Mouse (Mus musculus) splenic B cell, adult 2 months (primary cell): ENCODE data around the gene Mthfr.

Experiments used
- DNase-seq: peaks from one replicate; pipeline ENCODE4 v3.0.0-alpha.2; 2011; ENCODE audit warnings: low read depth, low spot score
- H3K27me3 ChIP-seq: 2 replicates; pipeline ENCODE4 v1.6.1; 2012; ENCODE audit warnings: mild to moderate bottlenecking, low read length, moderate library complexity, mixed read lengths; ENCODE audit not compliant: control insufficient read depth, poor library complexity, insufficient read depth, severe bottlenecking
- H3K36me3 ChIP-seq: 2 replicates; pipeline ENCODE4 v1.6.1; 2012; ENCODE audit warnings: mild to moderate bottlenecking, low read length, moderate library complexity, mixed read lengths; ENCODE audit not compliant: control insufficient read depth, poor library complexity, insufficient read depth, severe bottlenecking

Gene Mthfr

DNA sequence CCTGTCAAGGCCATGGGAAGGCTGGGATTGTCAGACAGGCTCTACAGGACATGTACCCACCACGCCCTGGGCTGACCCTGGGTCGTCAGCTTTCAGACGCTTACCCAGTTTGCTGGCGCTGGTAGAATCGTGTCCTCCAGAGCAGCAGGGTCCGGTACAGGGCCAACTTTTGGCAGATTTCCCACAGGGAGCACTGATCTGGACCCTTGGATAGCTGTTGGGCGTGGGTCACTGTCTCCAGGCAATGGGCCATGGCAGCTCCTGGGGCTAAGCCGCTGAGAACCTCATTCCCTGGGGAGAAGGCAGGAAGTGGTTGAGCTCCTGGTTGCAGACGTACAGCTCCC is 27.5 kb downstream of the Mthfr start:
- no peaks in the 10 kb centered on the region for H3K36me3 ChIP-seq
- peak; percentile 16 for DNase-seq
- no peaks in the 10 kb centered on the region for H3K27me3 ChIP-seq

DNA sequence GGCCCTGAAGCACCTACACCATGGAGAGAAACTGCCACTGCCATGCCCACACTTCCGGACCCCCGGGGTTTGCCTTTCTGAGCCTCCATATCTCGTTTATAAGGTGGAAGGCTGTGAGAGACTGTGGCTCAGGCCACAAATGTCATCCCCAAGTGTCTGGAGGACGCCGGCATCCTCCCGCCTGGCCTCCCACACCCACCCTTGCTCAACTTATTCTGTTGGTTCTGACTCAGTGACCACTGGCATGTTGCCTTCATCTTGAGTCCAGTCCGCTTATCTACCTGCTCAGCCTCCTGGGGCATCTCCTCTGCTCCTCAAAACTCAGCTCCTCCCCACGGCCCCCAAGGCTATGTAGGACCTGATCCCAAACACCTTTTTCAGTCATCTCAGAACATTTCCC is 28.5 kb downstream of the Mthfr start:
- Histone ChIP-seq H3K27me3 (no peaks in the 10 kb centered on the region), H3K36me3 (no peaks in the 10 kb centered on the region)
- DNase-seq = no peak

DNA sequence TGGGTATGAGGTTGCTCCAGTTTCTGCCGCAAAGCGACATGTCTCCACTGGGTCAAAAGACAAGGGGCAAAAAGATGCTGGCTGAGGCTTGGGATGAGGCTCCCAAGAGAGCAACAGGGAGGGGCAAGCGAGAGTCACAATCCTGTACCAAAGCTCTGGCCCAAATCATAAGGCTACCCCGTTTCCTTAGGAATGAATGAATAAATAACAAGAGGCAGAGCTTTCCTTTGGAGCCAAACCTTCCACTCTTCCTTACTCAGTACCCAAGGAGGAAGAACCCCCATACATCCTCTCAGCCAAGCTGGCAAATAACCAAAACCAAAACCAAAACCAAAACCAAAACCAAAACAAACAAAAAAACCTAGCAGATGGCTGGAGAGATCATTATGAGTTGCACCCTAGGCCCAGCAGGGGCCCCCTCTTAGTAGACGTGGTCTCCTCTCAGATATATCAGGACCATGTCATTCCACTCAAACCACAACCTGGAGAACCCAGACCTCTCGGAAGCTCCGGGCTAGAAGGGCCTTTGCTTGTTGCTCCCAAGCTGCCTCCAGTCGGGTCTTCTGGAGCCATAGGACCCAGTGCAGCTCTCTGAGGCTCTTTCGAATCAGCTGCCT is 30.8 kb downstream of the Mthfr start:
- peak; percentile 23 for DNase-seq
- H3K27me3 ChIP-seq = no peaks in the 10 kb centered on the region
- no peaks in the 10 kb centered on the region for H3K36me3 ChIP-seq

DNA sequence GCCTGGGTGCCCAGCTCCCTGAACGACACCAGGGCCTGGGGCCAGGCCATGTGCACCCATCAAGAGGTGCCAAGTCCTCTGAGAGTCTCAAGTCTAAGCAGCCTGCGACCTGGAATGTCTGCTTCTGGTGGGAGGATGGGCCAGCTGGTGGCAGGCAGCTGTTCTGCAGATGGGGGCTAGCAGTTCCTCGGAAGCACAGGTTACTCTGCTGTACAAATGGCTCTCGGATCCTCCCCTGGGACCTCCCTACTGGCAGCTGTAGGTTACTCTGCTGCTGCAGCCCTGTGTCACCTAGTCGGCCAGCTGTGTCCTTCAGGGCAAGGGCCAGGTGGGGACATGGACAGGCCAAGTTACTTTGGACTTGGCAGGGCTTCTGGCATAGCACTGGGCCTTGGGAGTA is 32.6 kb downstream of the Mthfr start:
- no peaks in the 10 kb centered on the region for H3K27me3 ChIP-seq

DNA sequence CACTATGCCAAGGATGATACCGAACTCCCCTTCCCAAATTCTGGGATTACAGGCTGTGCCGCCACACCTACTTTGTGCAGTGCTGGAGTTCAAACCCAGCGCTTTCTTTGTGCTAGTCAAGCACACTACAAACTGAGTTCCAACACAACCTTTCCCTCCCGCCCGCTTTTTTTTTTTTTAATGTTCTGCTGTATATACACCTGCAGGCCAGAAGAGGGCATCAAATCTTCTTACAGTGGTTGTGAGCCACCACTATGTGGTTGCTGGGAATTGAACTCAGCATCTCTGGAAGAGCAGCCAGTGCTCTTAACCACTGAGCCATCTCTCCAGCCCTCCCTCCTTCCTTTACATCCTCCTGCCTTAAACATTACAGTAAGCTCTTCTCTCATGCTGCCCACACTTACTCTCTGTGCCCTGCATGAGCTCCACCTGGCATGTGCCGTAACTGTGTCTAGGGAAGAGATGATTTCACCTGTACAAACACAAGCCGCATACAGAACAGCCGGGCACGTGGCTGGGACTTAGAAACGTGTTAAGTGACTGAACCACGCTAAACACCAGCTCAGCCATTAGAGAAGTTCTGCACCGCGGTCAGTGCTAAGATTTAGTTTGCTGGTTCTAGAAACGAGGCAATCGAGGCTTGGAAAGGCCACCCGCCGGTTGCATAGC is 35.8 kb downstream of the Mthfr start:
- Histone ChIP-seq H3K27me3 (no peaks in the 10 kb centered on the region), H3K36me3 (no peaks in the 10 kb centered on the region; the same call in 1 of the 2 replicates)
- peak; percentile 59 for DNase-seq

More for the DNA sequence above, 32.6 kb downstream of the Mthfr start:
- no peaks in the 10 kb centered on the region for H3K36me3 ChIP-seq
- peak; percentile 18 for DNase-seq

DNA sequence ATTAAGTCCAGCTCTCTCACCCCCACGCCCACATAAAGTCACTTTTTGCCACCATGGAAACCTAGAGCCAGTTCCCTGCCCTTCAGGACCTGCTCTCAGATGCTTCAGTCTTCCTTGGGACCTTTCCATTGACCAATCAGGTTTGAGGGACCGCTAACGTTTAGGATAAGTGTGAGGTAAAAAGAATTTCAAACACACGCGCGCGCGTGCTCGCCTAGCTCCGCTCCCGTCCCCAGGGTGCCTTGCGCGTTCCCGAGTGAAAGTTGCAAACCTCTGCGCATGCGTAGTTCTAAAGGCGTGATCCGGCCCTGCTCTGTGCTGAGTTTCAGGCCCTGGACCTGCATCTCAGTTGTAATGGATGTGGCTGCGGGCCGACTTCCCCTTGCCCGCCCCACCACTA is 36.4 kb downstream of the Mthfr start:
- H3K27me3 ChIP-seq = no peaks in the 10 kb centered on the region
- DNase-seq = peak; percentile 79
- H3K36me3 ChIP-seq = peaks cover 2% of the 10 kb centered on the region

DNA sequence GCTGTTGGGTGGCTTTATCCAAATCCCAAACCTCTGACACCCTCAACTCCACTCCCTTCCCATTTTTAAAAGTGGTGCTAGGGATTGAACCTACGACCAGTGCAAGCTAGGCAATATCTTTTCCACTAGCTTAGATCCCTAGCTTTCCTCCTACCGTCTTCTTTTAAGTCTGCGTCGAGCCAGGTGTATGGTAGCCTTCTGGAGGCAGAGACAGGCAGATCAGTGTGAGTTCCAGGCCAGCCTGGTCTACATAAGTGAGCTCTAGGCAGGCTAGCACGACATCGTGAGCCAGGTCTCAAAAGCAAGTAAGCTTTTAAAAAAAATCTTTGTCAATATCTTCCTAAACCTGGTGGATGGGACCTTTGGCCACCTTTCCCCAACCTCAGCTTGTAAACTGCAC is 37.0 kb downstream of the Mthfr start:
- H3K27me3 ChIP-seq = no peaks in the 10 kb centered on the region

DNA sequence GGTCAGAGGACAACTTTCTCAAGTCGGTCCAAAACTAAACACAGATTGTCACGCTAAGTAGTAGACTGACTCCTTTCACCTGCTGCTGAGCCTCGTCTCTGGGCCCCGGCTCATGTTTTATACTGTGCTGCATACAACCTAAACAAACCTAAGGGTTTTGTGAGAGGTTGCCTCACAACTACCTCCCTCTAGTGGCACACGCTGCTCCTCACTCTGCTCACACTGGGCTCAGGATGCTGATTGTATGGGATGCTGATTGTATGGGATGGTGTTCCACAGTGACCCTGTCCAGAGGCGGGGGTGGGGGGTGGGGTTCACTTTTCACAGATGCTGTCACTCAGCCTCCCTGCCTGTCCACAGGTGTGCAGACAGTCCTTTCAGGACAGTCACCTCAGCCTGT is 40.3 kb downstream of the Mthfr start:
- DNase-seq = no peak
- Histone ChIP-seq H3K27me3 (no peaks in the 10 kb centered on the region), H3K36me3 (peaks cover 2% of the 10 kb centered on the region)

More for the DNA sequence above, 37.0 kb downstream of the Mthfr start:
- H3K36me3 ChIP-seq = peaks cover 2% of the 10 kb centered on the region
- DNase-seq = no peak

DNA sequence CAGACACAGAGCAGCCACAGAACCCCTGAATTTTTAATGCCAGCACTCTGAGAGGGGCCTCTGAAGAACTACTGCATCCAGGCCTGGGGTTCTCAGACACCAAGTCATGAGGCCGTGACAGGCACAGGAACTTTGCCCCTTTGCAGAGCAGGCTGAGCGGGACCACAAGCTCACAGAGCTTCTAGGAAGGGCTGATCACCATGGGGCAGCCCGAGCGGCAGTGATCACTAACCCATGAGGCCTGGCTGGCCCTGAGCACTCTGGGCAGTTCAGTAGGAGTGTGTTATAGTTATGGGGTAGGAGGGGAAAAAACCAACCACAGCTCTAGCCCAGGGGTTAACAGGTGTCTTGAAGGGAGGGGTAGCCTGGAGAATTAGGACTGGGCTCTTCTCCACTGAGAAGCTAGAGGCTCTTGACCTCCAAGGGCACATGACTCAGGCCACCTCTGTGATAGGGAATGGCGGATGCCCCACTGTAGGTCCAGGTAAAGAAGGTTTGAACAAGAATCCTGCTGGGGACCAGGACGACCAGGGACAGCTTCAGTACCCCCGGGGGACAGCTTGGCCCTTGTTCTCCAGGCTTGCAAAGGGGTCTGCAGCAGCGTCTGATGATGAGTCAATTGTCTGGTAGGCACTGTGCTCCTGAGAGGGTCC is 41.2 kb downstream of the Mthfr start:
- H3K36me3 ChIP-seq = peaks cover 2% of the 10 kb centered on the region
- H3K27me3 ChIP-seq = no peaks in the 10 kb centered on the region
- DNase-seq = no peak

DNA sequence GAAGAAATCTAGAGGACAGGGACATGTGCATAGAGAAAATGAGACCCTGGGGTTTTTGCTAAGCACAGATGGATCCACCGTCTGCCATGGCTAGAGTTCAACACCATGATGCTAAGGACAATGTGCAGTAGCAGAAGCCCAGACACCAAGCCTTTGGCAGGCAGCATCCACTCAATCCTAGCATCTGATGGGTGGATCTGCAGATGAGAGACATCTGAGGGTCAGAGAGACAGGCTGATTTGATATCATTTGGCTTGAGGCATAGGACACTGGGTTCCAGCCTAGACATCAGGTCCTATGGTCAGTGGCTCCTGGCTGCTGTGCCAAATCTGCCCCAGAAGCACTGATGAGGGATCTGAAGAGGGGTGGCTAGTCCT is 41.7 kb downstream of the Mthfr start:
- H3K27me3 ChIP-seq = no peaks in the 10 kb centered on the region
- no peak for DNase-seq
- H3K36me3 ChIP-seq = peaks cover 2% of the 10 kb centered on the region

DNA sequence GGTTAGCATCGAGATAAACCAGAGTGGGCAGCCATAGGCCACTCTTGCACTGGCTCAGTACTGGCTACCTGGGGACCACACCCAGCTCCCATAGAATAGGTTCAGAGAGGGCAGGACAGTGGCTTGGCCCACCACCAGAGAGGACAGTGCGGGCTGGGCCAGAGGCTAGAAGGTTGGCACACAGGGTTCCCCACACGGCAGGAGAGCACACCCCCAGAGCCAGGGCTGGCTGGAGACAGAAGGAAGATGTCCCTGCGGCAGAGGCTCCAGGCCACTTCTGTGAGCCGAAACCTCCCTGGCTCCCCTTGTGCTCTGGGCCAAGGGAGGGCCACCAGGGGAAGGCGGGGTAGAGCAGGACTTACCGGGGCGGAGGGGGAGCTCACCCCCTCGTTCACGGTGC is 42.3 kb downstream of the Mthfr start:
- H3K36me3 ChIP-seq = peaks cover 2% of the 10 kb centered on the region
- H3K27me3 ChIP-seq = no peaks in the 10 kb centered on the region
- no peak for DNase-seq

DNA sequence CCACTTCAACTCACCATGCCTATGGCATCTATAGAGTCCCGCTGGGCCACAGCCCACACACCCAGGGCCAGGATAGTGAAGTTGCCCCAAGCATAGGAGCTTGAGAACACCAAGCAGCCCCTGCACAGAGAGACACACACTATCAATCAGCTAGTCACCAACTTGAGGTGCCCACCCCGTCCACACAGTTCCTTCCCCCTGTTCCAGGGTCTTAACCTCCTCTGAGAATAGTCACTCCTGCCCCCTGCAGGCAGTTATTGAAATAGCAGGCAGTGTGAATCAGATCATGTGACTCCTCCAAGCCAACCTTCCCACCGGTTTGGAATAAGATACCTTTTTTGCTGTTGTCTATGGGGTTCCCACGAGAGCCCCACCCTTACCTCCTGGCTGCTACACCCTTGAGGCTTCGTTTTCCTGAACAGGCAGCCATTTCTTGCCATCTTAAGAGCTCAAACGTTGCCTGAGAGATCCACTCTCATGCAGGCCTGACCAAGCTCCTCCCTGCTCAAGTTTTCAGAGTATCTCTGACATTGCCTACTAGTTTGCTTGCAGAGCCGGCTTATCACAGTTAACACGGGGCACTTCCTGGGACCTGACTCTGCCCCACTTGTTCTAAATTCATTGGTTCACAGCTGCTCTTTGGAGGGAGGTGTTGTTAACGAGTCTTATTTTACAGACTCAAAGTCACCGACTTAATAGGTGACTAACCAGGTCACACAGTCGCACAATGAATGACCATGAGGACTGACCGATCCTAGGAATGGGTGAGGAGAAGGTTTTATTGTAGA is 43.6 kb downstream of the Mthfr start:
- H3K27me3 ChIP-seq = no peaks in the 10 kb centered on the region
- DNase-seq = peak; percentile 73
- peaks cover 2% of the 10 kb centered on the region for H3K36me3 ChIP-seq

DNA sequence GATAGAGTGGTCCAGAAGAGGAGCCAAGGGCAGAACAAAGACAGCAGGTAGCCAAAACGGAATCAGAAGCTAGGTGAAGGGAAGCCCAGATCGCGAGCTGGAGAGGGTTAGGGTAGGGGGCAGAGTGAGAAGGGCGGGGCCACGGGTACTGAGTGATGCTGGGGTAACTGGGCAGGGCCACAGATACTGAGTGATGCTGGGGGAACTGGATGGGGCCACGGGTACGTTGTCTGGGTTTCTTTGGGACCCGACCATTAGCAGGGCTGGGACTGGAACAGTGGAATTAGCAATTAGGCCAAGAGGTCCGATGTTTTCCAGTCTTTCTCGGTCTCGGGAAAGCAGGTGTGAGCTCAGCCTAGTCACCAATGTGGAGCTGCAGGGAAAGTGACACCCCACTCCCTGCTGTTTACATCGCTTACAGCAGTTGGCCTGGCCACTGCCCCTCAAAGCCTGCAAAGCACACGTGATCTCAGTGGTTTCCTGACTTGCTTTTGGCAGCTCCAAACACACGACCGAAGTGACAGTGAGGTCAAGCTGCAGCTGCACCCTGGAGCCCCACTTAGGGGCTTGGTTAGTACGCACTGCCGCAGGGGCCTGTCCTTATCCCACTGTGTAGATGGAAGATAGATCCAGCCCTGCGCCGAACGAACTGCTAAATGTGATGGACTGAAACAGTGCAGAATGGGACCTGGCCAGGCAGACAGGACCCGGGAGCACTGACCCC is 44.5 kb downstream of the Mthfr start:
- DNase-seq = no peak
- H3K36me3 ChIP-seq = peaks cover 2% of the 10 kb centered on the region
- H3K27me3 ChIP-seq = no peaks in the 10 kb centered on the region

DNA sequence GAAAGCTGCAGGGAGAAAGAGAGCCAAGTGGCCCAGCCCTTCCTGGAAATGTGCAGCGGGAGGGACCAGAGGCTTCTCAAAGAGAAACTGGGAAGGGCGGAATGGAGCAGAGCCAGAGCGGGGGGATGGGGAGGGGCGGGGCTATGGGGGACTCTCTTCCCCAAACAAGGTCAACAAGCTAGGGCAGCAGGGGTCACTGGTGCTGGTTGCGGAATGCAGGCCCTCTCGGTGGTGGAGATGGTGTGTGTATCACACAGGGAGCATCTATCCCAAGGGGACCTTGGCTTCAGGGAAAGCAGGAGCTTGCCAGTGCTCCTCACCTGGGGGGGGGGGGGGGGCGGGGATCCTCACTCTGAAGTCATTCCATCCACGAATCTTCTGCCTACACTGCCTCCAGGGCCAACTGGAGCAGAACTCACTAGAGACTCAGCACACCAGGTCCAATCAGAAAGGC is 45.4 kb downstream of the Mthfr start:
- H3K27me3 ChIP-seq = no peaks in the 10 kb centered on the region
- no peak for DNase-seq
- peaks cover 2% of the 10 kb centered on the region for H3K36me3 ChIP-seq
